Mouse (Mus musculus): ENCODE data around the gene Dgke. TPM values are rescaled to one million over a fixed set of nuclear protein-coding genes. Genes with fewer than 3 reads are reported as not detected.

Dgke gene
- total RNA-seq, 2 experiments from 2014 or later = 51.0 to 53.0 TPM

DNA sequence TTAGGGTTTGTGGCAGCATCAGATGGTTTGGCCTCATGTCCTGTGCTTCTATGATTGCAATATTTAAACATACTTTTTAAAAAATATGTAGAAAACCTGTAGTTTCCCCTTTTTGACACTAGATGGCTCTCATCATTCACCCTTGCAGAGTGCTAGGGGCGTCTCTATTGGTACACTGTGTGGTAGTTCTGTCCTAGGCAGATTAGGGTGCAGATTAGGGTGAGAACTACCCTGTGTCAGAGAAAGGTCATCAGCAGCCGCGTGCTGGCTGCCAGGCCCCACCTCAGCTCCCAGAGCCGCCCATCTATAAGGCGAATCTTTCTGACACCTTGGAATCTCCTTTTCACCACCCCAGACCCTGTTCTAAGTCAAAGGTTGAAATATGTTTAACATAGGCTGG lies 77.1 kb downstream of the Dgke start:
- intact Hi-C loops (cut with DNase I) = no loop called here
- no peak for DNase-seq (ENCODE audit: low spot score in 2 of 2)

DNA sequence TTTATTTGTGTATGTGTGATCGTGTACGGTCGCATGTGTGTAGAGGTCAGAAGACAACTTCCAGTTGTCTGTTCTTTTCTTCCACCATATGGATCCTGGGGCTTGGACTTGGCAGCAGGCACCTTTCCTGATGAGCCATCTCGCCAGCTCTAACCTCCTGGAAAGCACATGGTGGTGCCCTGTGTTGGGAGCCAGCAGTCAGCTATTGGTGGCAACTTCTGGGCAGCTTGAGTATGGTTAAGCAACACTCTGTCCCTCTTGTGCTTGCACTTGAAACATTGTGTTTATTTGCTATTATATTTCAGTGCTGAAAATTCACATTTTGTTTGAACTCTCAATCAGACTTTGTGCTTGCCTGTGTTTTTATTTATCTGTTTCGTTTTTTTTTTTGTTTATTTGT lies 77.7 kb downstream of the Dgke start:
- DNase-seq (ENCODE audit: low spot score in 2 of 2) = no peak
- intact Hi-C loops (cut with DNase I) = no loop called here

DNA sequence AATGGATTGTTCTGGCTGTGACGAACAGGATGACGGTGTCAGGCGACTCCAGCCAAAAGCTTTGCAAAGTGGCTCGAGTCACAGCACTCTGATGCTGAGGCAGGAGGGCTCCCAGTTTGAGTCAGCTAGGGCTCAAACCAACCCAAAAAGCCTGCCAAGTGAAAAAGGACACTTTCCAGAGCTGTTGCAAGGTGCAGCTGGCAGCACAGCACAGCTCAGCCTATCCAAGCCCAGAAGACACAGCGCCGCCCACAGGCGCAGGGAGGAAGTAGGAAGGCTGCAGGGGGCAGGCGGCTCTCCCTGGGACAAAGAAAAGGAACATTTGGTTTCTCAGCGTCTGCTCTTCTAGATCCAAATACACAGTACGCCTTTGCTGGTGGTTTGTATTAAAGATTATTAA lies 80.0 kb downstream of the Dgke start:
- DNase-seq (ENCODE audit: low spot score in 2 of 2) = no peak
- intact Hi-C loops (cut with DNase I) = no loop called here

Other genes with a start within 250 kb of the Dgke start
- 10 to 100 TPM; 34.2 to 41.7 TPM for gene Akap1, start 202.3 kb downstream of the Dgke start, total RNA-seq (2021)
- gene Scpep1, start 111.4 kb downstream of the Dgke start, total RNA-seq (2021) = 10 to 100 TPM; 19.0 to 20.7 TPM
- gene Elobl, start 99.9 kb downstream of the Dgke start, total RNA-seq (2021) = not detected
- 10 to 100 TPM; 21.9 to 22.7 TPM for gene Coil, start 96.6 kb downstream of the Dgke start, total RNA-seq (2021)
- gene Trim25, start 67.5 kb downstream of the Dgke start, total RNA-seq (2021) = 1 to 10 TPM; 3.3 to 3.8 TPM
- not detected for gene Gm525, start 7.0 kb upstream of the Dgke start, total RNA-seq (2021)
- 10 to 100 TPM; 18.3 to 18.4 TPM for gene Nog, start 235.5 kb upstream of the Dgke start, total RNA-seq (2021)

Data from left cerebral cortex, postnatal 25 days (tissue).